ENCODE assay signal across 7 mouse cellular contexts in the genomic region with DNA sequence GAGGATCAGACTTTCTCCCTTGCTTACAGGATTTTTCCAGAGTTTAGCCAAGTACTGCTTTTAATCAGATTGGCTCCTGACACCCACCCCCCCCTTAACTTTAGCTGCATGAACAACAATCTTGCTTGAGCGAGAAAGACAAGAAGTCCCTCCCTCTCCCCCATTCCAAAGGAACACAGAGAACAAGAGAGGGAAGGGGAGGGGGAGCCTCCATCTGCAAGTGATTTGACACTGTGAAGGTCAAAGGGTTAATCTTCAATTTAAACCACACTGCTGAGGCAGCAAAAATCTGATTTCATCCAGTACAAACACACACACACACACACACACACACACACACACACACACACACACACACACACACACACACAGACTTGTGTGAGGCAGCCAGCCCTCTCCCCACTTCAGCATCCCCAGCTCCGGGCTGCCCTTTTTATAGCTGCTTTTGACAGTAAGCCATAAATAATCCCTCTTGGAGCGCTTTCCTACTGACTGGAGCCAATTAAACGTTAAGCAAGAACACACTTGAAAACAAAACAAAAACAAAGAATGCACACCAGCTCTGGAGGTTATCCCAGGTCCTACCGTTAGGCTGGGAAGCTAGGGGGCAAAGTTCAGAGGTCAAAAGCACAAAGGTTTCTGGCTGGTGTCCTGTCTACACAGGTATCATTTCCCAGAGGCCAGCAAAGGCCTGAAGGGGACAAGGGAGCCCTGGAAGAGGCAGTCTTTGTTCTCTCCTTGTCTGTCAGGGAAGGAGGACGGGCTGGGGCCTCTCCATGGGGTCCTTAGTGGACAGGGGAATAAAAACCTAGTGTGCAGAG. TPM values are rescaled to one million over a fixed set of nuclear protein-coding genes. Genes with fewer than 3 reads are reported as not detected.
A peak's percentile ranks its signal among the peaks of the same experiment; 100 is the strongest.
DNase-seq lines count a peak whose midpoint lies in the region; ATAC-seq and TF ChIP-seq lines count a peak whose summit lies in the region.

No protein-coding gene starts in this region.

- H3K27ac ChIP-seq in bone marrow, adult 2 months (ENCODE audit: control insufficient read depth, insufficient read depth, low read depth, low read length, poor library complexity) = peak overlapping the region; percentile 12; the same call in 1 of the 2 replicates
- peak overlapping the region; percentile 92 for H3K27ac ChIP-seq in embryonic facial prominence, embryonic 15.5 days (replicated peaks)
- H3K27ac ChIP-seq in hindbrain, embryonic 14.5 days = peak overlapping the region; percentile 74
- H3K27ac ChIP-seq in liver, embryonic 12.5 days = peak overlapping the region; percentile 41; the same call in 1 of the 2 replicates

- DNase-seq in hindbrain, embryonic 14.5 days (ENCODE audit: low spot score) = peak; percentile 66
- peak; percentile 68 for DNase-seq in skeletal muscle tissue, adult 2 months (ENCODE audit: low read depth, low spot score)
- DNase-seq in layer of hippocampus, adult 9-10 months (ENCODE audit: low spot score) = no peak

- H3K4me3 ChIP-seq in bone marrow, adult 2 months (replicated peaks; ENCODE audit: control insufficient read depth, low read depth, low read length) = no peak overlapping the region
- H3K4me3 ChIP-seq in embryonic facial prominence, embryonic 15.5 days (replicated peaks) = no peak overlapping the region
- H3K4me3 ChIP-seq in hindbrain, embryonic 14.5 days (replicated peaks; ENCODE audit: low read length) = no peak overlapping the region
- no peak overlapping the region for H3K4me3 ChIP-seq in liver, embryonic 12.5 days

- TF ChIP-seq POLR2A in bone marrow, adult 2 months (IDR thresholded peaks at IDR 0.05; ENCODE audit: borderline replicate concordance, control insufficient read depth, low read depth, low read length) = no peak

- H3K9ac ChIP-seq in embryonic facial prominence, embryonic 15.5 days = no peak overlapping the region
- peak overlapping the region; percentile 40; the same call in 1 of the 2 replicates for H3K9ac ChIP-seq in hindbrain, embryonic 14.5 days
- no peak overlapping the region for H3K9ac ChIP-seq in liver, embryonic 12.5 days

- ATAC-seq in embryonic facial prominence, embryonic 15.5 days (ENCODE audit: insufficient number of reproducible peaks, low FRiP score, low TSS enrichment, low read depth) = peak; percentile 84
- ATAC-seq in hindbrain, embryonic 14.5 days (ENCODE audit: low FRiP score) = peak; percentile 61
- no peak for ATAC-seq in liver, embryonic 12.5 days
- no peak for ATAC-seq in frontal cortex, adult (ENCODE audit: low TSS enrichment)

- H3K9me3 ChIP-seq in embryonic facial prominence, embryonic 15.5 days (replicated peaks) = no peaks in the 10 kb centered on the region
- H3K9me3 ChIP-seq in hindbrain, embryonic 14.5 days (ENCODE audit: control insufficient read depth, low read length) = no peaks in the 10 kb centered on the region
- no peaks in the 10 kb centered on the region for H3K9me3 ChIP-seq in liver, embryonic 12.5 days (replicated peaks)

- H3K36me3 ChIP-seq in embryonic facial prominence, embryonic 15.5 days = no peaks in the 10 kb centered on the region
- 0 out of 2 replicates have a peak, but pooled peaks cover 3% of the 10 kb centered on the region for H3K36me3 ChIP-seq in hindbrain, embryonic 14.5 days (replicated peaks; ENCODE audit: control insufficient read depth, insufficient read depth)
- no peaks in the 10 kb centered on the region for H3K36me3 ChIP-seq in liver, embryonic 12.5 days

- H3K4me2 ChIP-seq in embryonic facial prominence, embryonic 15.5 days (replicated peaks) = peak overlapping the region; percentile 8; the same call in 1 of the 2 replicates
- no peak overlapping the region for H3K4me2 ChIP-seq in hindbrain, embryonic 14.5 days (replicated peaks)
- no peak overlapping the region for H3K4me2 ChIP-seq in liver, embryonic 12.5 days

- TF ChIP-seq CTCF in bone marrow, adult 2 months (IDR thresholded peaks at IDR 0.05; ENCODE audit: control insufficient read depth, insufficient read depth, low read length) = no peak

- H3K4me1 ChIP-seq in bone marrow, adult 2 months (ENCODE audit: control insufficient read depth, insufficient read depth, low read length) = peaks cover 1% of the 10 kb centered on the region; the same call in 1 of the 2 replicates
- peaks cover 72% of the 10 kb centered on the region for H3K4me1 ChIP-seq in embryonic facial prominence, embryonic 15.5 days
- H3K4me1 ChIP-seq in hindbrain, embryonic 14.5 days (replicated peaks; ENCODE audit: control insufficient read depth, insufficient read depth, low read length) = peaks cover 44% of the 10 kb centered on the region
- peaks cover 52% of the 10 kb centered on the region for H3K4me1 ChIP-seq in liver, embryonic 12.5 days

- WGBS in bone marrow, adult 2 months = 56% methylated on average over 6 of the region's 6 CpGs
- 5% methylated on average over 6 of the region's 6 CpGs for WGBS in embryonic facial prominence, embryonic 15.5 days
- 10% methylated on average over 6 of the region's 6 CpGs for WGBS in hindbrain, embryonic 14.5 days
- 43% methylated on average over 6 of the region's 6 CpGs for WGBS in liver, embryonic 12.5 days (ENCODE audit: insufficient replicate concordance)

- H3K27me3 ChIP-seq in embryonic facial prominence, embryonic 15.5 days = no peaks in the 10 kb centered on the region
- no peaks in the 10 kb centered on the region for H3K27me3 ChIP-seq in hindbrain, embryonic 14.5 days (ENCODE audit: control insufficient read depth, insufficient read depth, low read length)
- H3K27me3 ChIP-seq in liver, embryonic 12.5 days (replicated peaks) = no peaks in the 10 kb centered on the region

RNA-seq across cellular contexts. Expression of a gene that starts 16.4 kb away (rescaled TPM):
- polyA plus RNA-seq in bone marrow, adult 2 months (2011; ENCODE audit: insufficient read depth, insufficient read length, low replicate concordance, missing spikeins) = 7.3 and 8.8 TPM in 2 replicates
- 5.1 and 6.7 TPM in 2 replicates for polyA plus RNA-seq in embryonic facial prominence, embryonic 15.5 days (2015; fragmentation: Nextera tagmentation; extraction: Ambion mirVana)
- polyA plus RNA-seq in hindbrain, embryonic 14.5 days (2014; fragmentation: Nextera tagmentation; extraction: Ambion mirVana) = 3.3 and 3.8 TPM in 2 replicates
- 0.62 and 0.83 TPM in 2 replicates for polyA plus RNA-seq in liver, embryonic 12.5 days (2016; fragmentation: Nextera tagmentation; extraction: Ambion mirVana)

RNA-seq across cellular contexts. Expression of a gene that starts 53.6 kb away (rescaled TPM):
- polyA plus RNA-seq in bone marrow, adult 2 months (2011; ENCODE audit: insufficient read depth, insufficient read length, low replicate concordance, missing spikeins) = 110 and 142 TPM in 2 replicates
- polyA plus RNA-seq in embryonic facial prominence, embryonic 15.5 days (2015; fragmentation: Nextera tagmentation; extraction: Ambion mirVana) = 258 and 285 TPM in 2 replicates
- 298 and 339 TPM in 2 replicates for polyA plus RNA-seq in hindbrain, embryonic 14.5 days (2014; fragmentation: Nextera tagmentation; extraction: Ambion mirVana)
- polyA plus RNA-seq in liver, embryonic 12.5 days (2016; fragmentation: Nextera tagmentation; extraction: Ambion mirVana) = 130 TPM in 2 replicates

Comparison
In these comparisons a context has a peak if more than half of its experiments do, and no peak if none do; other contexts are left out.
1. H3K27ac ChIP-seq: peak in every context shown above with its lines; median percentile 92 in embryonic facial prominence, embryonic 15.5 days; 74 in hindbrain, embryonic 14.5 days; 41 in liver, embryonic 12.5 days; 12 in bone marrow, adult 2 months.
2. ATAC-seq: peak in embryonic facial prominence, embryonic 15.5 days (single experiment) and hindbrain, embryonic 14.5 days (single experiment); none in liver, embryonic 12.5 days (single experiment) and frontal cortex, adult (single experiment).